Mouse (Mus musculus): ENCODE measurements around the gene 5031439G07Rik.

- TF ChIP-seq CTCF (IDR thresholded peaks at IDR 0.05; ENCODE audit: control insufficient read depth, insufficient read depth, low read length) (no peak), POLR2A (IDR thresholded peaks at IDR 0.05; ENCODE audit: borderline replicate concordance, control insufficient read depth, low read depth, low read length) (no peak)
Observed at GRCm38 (mm10) chr15:84957851-84958250, 30.5 kb downstream of the 5031439G07Rik start.
